Mouse (Mus musculus) liver, embryonic 14.5 days (tissue): ENCODE data around the gene Herc2. TPM values are rescaled to one million over a fixed set of nuclear protein-coding genes. Genes with fewer than 3 reads are reported as not detected.
"Not testable (repeated sequence)": the region's sequence is repeated elsewhere in the genome, so short reads cannot be mapped to it uniquely, and the experiment has no call there.

ENCODE experiments used
- ATAC-seq: fragments of 200-750 bp; cut with Nextera tagmentation; 2 replicates; pipeline ENCODE4 v1.8.0; 2017; ENCODE audit warnings: moderate number of reproducible peaks, mild to moderate bottlenecking, moderate library complexity; ENCODE audit not compliant: insufficient read depth
- DNase-seq, 3 experiments: peaks; one replicate each; pipeline ENCODE4 v3.0.0-alpha.2; 2012 to 2013; ENCODE audit warnings: low read depth in 3 of 3, low spot score in 3 of 3
- H3K27ac ChIP-seq: fragments of 300-500 bp; sonication (generic); 2 replicates; pipeline ENCODE4 v1.5.1; 2014; ENCODE audit warnings: moderate library complexity, mild to moderate bottlenecking, control low read depth, inconsistent platforms
- H3K27me3 ChIP-seq: fragments of 300-500 bp; sonication (generic); 2 replicates; pipeline ENCODE4 v1.6.1; 2014; ENCODE audit warnings: mild to moderate bottlenecking, low read length, moderate library complexity; ENCODE audit not compliant: control insufficient read depth, insufficient read depth
- H3K36me3 ChIP-seq: fragments of 300-500 bp; sonication (generic); replicated peaks from 2 replicates; pipeline ENCODE4 v1.6.1; 2014; ENCODE audit warnings: low read depth; ENCODE audit not compliant: control insufficient read depth, insufficient read depth
- H3K4me1 ChIP-seq, 2 experiments: fragments of 200-500 bp in 1 of 2; fragments of 300-500 bp in 1 of 2; sonication (generic) in 1 of 2; replicated peaks; 2 replicates each; pipeline ENCODE4 v1.6.1; 2012 to 2014; ENCODE audit warnings: antibody characterized with exemption in 1 of 2, inconsistent platforms in 1 of 2, low read length in 1 of 2; ENCODE audit not compliant: control insufficient read depth in 2 of 2, insufficient read depth in 2 of 2
- H3K4me2 ChIP-seq: fragments of 300-500 bp; sonication (generic); 2 replicates; pipeline ENCODE4 v1.6.1; 2014; ENCODE audit warnings: low read depth, mild to moderate bottlenecking, control low read depth, moderate library complexity
- H3K4me3 ChIP-seq, 2 experiments: fragments of 200-500 bp in 1 of 2; fragments of 300-500 bp in 1 of 2; sonication (generic) in 1 of 2; 2 replicates each; pipeline ENCODE4 v1.5.1; 2012 to 2014; ENCODE audit warnings: low read depth in 2 of 2, low read length in 2 of 2, mild to moderate bottlenecking in 2 of 2, control low read depth in 1 of 2, inconsistent platforms in 1 of 2, moderate library complexity in 1 of 2; ENCODE audit not compliant: insufficient read depth in 1 of 2
- H3K9ac ChIP-seq: fragments of 300-500 bp; sonication (generic); replicated peaks from 2 replicates; pipeline ENCODE4 v1.6.1; 2014; ENCODE audit warnings: mild to moderate bottlenecking, control low read depth, moderate library complexity
- H3K9me3 ChIP-seq: fragments of 300-500 bp; sonication (generic); 2 replicates; pipeline ENCODE4 v1.6.1; 2016; ENCODE audit warnings: low read length, mixed read lengths; ENCODE audit not compliant: control insufficient read depth
- CTCF ChIP-seq: IDR thresholded peaks from 2 replicates; pipeline ENCODE4 v1.5.1; 2016; ENCODE audit warnings: antibody characterized with exemption, low read depth, control low read depth
- EP300 ChIP-seq: IDR thresholded peaks from 2 replicates; pipeline ENCODE4 v1.6.1; 2016; ENCODE audit warnings: antibody characterized with exemption, low read depth
- WGBS: fragments of 180-500 bp; shearing (Covaris S2); extraction: QIAGEN DNeasy Blood & Tissue Kit; methylation state at CpG from one replicate; pipeline ENCODE4 v1.1.7; 2014; ENCODE audit not compliant: insufficient replicate concordance; 5-methylcytosine and 5-hydroxymethylcytosine counted together
- polyA plus RNA-seq, 2 experiments: library from polyadenylated mRNA; depleted of rRNA in 1 of 2; stranded (reverse) in 1 of 2; unstranded in 1 of 2; fragments of >200 nt; fragmentation: Nextera tagmentation in 1 of 2; extraction: Ambion mirVana in 1 of 2; gene quantifications; 2 replicates each; pipeline versions ENCODE4 v1.2.1 to v1.2.3; 2012 to 2014

Gene Herc2
- polyA plus RNA-seq (2012; rRNA removed) (5.2 and 8.5 TPM in 2 replicates), polyA plus RNA-seq (2014; fragmentation: Nextera tagmentation; extraction: Ambion mirVana) (12.1 and 15.2 TPM in 2 replicates)

- Histone ChIP-seq H3K9me3 (no peaks in the 10 kb centered on the region), H3K4me1 (peaks cover 12 to 18% of the 10 kb centered on the region in 2 experiments), H3K4me3 (peak within 1 kb of the TSS; percentile 91 to 94), H3K9ac (peak within 1 kb of the TSS; percentile 96), H3K4me2 (peak within 1 kb of the TSS; percentile 81), H3K27ac (peak within 1 kb of the TSS; percentile 95), H3K36me3 (no peaks in the 10 kb centered on the region; the same call in 1 of the 2 replicates), H3K27me3 (no peaks in the 10 kb centered on the region)
- peak; percentile 99 for DNase-seq
- under 1% methylated on average over 47 of the region's 47 CpGs for WGBS
- TF ChIP-seq CTCF, result no peak
- peak; percentile 44; the same call in 1 of the 2 replicates for TF ChIP-seq EP300
- peak; percentile 99 for ATAC-seq
Measured at GRCm38 (mm10) chr7:56049831-56050321, at the start of gene Herc2. Herc2 (plus strand) TSS chr7:56050196.

- Histone ChIP-seq H3K4me2 (no peak overlapping the region), H3K9me3 (no peaks in the 10 kb centered on the region), H3K27me3 (no peaks in the 10 kb centered on the region), H3K27ac (no peak overlapping the region), H3K9ac (peak overlapping the region; percentile 23; the same call in 1 of the 2 replicates), H3K4me1 (peaks cover 20 to 29% of the 10 kb centered on the region in 2 experiments), H3K36me3 (no peaks in the 10 kb centered on the region), H3K4me3 (no peak overlapping the region)
- DNase-seq (no peak), ATAC-seq (no peak)
- TF ChIP-seq CTCF (no peak), EP300 (no peak)
- 90% methylated on average over 4 of the region's 4 CpGs for WGBS
Measured at GRCm38 (mm10) chr7:56010318-56011017, 39.5 kb upstream of the Herc2 start.

- no peak overlapping the region for H3K4me2 ChIP-seq
- ATAC-seq, result no peak
- H3K36me3 ChIP-seq, result no peaks in the 10 kb centered on the region
- no peaks in the 10 kb centered on the region for H3K27me3 ChIP-seq
- no peak for DNase-seq
- H3K4me3 ChIP-seq, result no peak overlapping the region
- H3K9ac ChIP-seq, result no peak overlapping the region
- H3K4me1 ChIP-seq, result peaks cover 25 to 34% of the 10 kb centered on the region in 2 experiments
- no peak overlapping the region for H3K27ac ChIP-seq
- H3K9me3 ChIP-seq, result no peaks in the 10 kb centered on the region
- TF ChIP-seq CTCF (no peak), EP300 (no peak)
Measured at GRCm38 (mm10) chr7:56011018-56011333, 39.0 kb upstream of the Herc2 start.

GRCm38 (mm10) chr7:56013261-56014001 lies 36.6 kb upstream of the Herc2 start:
- ATAC-seq (no peak), DNase-seq (no peak)
- 88% methylated on average over 14 of the region's 14 CpGs for WGBS
- no peak for TF ChIP-seq CTCF
- TF ChIP-seq EP300, result no peak
- Histone ChIP-seq H3K27me3 (no peaks in the 10 kb centered on the region), H3K4me2 (peak overlapping the region; percentile 27), H3K4me3 (no peak overlapping the region), H3K27ac (peak overlapping the region; percentile 69), H3K36me3 (no peaks in the 10 kb centered on the region), H3K4me1 (peaks cover 40 to 48% of the 10 kb centered on the region in 2 experiments), H3K9ac (peak overlapping the region; percentile 34), H3K9me3 (no peaks in the 10 kb centered on the region)

- Histone ChIP-seq H3K9ac (peak overlapping the region; percentile 52), H3K27ac (peak overlapping the region; percentile 99), H3K4me1 (peaks cover 40 to 52% of the 10 kb centered on the region in 2 experiments), H3K4me2 (peak overlapping the region; percentile 82), H3K4me3 (peak overlapping the region in 1 of 2 experiments; percentile 30; a peak in 2 of 4 replicates)
- not testable (repeated sequence) for ATAC-seq, H3K27me3 ChIP-seq, H3K9me3 ChIP-seq, DNase-seq, H3K36me3 ChIP-seq
- WGBS, result 75% methylated on average over 6 of the region's 18 CpGs
Measured at GRCm38 (mm10) chr7:56014002-56014702, 35.8 kb upstream of the Herc2 start.
